Mouse (Mus musculus): ENCODE measurements around the gene D2hgdh. TPM values are rescaled to one million over a fixed set of nuclear protein-coding genes. Genes with fewer than 3 reads are reported as not detected.

The D2hgdh gene
- total RNA-seq (2021) = 10 to 100 TPM; 19.6 to 24.0 TPM
- long read RNA-seq, experiment 1, transcript D2hgdh-201 (10 exons, 3,232 nt) = major isoform, 8 of 22 reads
- long read RNA-seq, experiment 1, partial matches to known transcripts = 2 of 22 reads
- long read RNA-seq, experiment 1, other reads (novel, unspliced or antisense) = 10 of 22 reads
- long read RNA-seq, experiment 2, transcript D2hgdh-201 (10 exons, 3,232 nt) = major isoform, 7 of 31 reads
- long read RNA-seq, experiment 2, partial matches to known transcripts = 3 of 31 reads
- long read RNA-seq, experiment 2, other reads (novel, unspliced or antisense) = 20 of 31 reads

DNA sequence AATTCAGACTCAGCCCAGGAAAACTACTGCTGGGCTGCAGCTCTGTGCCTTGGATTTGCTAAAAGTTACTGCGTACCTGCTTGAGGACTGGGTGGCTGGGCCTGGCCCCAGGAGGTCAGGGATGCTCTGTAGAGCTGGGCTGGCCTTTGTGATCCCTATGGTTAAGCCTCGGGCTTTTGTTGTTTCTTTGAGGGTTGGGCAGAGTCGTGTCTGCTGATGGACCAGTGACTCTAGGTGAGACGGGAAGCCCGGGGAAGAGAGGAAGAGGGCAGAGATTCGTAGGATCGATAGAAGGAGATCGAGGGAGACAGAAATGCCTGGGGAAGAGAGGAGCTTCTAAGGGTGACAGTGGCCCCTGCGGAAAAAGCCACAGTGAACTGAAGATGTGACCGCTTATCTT is at the start of gene D2hgdh:
D2hgdh (plus strand) TSS at position 301 of the 400 bp plus-strand sequence.
- no peak for DNase-seq (ENCODE audit: low spot score in 2 of 2)

DNA sequence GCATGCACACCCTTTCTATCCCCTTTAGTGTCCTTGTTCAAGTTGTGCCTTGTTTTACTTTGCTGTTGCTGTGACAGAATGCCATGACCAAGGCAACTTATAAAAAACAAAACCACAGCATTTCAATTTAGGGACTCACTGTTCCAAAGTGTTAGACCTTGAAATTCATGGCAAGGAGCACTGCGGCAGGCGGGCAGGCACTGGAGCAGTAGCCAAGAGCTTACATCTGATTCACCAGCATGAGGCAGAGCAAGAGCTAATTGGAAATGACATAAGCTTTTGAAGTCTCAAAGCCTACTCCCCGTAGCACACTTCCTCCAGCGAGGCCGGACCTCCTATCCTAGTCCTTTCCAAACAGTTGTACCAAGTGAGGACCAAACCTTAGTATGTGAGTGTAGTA is 48.0 kb upstream of the D2hgdh start:
- no peak for DNase-seq (ENCODE audit: low spot score in 2 of 2)

DNA sequence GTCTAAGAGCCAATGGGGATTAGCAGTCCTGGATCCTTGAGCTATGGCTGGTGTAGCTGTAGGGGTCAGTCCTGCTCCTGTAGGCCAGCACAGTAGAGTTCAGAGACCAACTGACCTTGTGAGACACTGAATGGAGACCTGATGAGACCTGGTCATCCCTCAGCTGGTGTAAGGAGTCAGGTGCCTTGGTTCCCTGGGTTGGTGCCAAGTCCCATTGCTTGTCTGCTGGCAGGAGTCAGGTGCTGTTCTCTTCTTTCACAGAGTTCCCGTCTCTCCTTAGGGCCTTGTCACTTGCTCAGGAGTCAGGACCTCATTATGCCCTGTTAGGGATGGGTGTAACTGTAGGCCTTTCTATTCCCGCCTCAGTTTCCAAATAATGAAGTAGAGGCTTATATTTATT is 37.8 kb upstream of the D2hgdh start:
- no peak for DNase-seq (ENCODE audit: low spot score in 2 of 2)

DNA sequence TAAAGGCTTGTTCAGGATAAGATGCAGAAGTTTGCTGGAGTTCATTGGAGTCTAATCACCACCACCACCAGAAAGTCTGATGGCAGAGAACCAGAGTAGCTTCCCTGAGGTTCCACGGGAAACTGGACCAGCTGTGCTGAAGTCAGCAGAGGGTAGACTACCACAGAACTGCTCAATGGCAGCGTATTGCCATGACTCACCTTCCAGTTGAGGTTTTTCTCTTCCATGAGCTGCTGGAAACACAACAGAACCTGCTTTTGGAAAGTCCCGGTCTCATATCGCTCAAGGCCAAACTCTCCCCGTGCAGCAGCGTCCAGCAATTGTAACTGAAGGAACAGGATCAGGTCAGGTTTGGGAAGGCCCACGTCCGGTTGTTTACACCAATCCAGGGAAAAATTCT is 30.2 kb upstream of the D2hgdh start:
- no peak for DNase-seq (ENCODE audit: low spot score in 2 of 2)

GRCm38 (mm10) chr1:93795886-93796285 is 28.8 kb upstream of the D2hgdh start:
- no peak for DNase-seq (ENCODE audit: low spot score in 2 of 2)

DNA sequence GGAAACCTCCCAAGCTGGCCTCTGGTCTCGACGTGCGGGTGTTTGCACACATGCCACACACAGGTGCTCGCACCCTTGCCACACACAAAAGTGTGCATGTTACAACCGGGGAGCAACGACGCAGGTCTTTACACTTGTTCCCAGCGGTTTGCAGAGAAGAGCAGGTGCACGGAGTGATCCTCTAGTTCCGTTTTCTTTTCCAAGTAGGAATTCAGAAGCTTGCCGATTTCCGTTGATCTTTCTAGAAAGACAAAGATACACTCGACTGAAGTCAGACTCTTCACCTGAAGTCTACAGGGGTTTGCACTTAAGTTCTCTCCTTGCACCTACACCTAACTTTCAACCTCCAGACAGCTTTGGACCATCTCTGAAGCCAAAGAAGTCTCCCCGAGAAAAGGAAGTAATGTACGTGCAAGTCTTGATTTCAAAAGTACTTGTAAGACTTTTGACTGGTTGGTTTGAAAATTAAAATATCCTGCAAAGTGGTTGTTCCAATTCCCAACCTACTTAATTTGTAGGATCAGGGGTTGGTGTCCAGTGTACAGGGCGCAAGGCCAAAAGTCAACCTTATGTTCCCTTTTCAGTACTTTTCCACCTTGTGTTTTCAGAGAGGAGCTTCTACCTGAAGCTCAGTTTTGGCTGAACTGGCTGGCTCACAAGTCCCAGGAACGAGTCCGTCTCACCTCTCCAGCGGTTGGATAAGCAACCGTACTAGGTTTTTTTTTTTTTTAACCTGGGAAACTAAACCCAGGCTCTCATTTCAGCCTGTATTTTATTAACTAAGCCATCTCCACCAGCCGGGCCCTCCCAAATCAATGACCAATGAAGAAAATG is 23.8 kb upstream of the D2hgdh start:
- DNase-seq (ENCODE audit: low spot score in 2 of 2) = no peak

- peak; percentile 84 to 91 for DNase-seq (ENCODE audit: low spot score in 2 of 2)
Measured at GRCm38 (mm10) chr1:93801741-93802238, 22.9 kb upstream of the D2hgdh start, which contains the start of gene Dtymk. Dtymk (minus strand) TSS chr1:93801934.

DNA sequence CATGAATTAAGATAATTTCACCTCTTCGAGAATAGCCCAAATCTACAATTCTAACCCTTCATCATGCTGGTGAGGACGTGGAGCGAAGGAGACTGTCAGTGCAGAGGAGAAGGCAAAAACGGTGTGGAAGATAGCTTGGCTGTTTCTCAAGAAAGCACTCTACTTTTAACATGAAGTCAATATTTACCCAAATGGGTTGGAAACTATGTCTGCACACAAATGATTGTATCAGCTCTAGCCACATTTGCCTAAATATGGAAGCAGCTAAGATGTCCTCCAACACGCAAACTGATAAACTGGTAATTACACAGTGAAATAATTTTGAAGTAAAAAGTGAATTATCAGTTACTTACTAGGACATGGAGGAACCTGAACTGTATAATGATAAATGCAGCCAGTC is 21.9 kb upstream of the D2hgdh start:
- DNase-seq (ENCODE audit: low spot score in 2 of 2) = no peak

DNA sequence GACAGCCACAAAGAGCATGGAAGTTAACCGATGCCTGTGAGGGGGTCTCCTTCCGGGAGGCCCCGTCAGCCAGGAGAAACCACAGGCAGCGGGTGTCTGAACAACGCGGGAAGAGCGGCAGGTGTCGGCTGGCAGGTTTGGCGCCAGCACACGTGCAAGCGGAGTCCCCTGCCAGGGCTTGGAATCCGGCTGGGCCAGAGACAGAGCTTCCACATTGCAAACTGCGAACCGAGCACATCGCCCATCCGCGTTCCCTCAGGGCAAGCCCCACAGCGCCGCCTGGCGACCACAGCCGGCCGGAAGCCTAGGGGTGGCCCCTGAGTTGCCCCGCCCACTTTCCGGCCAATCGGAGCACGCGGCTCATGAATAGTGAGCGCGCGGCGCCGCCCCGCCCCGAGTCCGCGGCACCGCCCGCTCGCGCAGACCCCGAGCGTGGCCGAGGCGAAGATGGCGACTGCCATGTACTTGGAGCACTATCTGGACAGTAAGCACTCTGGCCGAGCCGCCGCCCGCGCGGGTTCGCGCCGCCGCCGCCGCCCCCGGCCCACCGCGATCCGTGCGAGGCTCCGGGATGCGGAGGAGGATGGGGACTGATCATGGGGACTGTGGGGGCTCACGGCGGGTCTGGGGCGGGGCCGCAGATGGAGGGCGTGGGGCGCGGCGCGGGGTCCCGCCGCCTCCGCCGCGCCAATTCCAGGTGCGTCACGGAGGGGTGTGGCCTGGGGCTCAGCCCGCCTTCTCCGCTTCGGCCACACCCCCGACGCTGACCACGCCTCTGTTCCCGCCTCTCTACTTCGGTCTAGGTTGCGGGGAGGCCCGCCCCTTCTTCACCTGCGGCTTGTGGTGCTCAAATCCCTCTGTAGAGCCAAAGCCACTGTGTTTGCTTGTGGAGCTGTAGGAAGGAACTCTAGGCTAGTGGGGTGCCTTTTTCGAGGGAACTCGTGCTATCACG is 20.9 kb upstream of the D2hgdh start, which contains the start of gene Ing5:
Ing5 (plus strand) TSS at position 410 of the 952 bp plus-strand sequence.
- peak; percentile 100 for DNase-seq (ENCODE audit: low spot score in 2 of 2)

DNA sequence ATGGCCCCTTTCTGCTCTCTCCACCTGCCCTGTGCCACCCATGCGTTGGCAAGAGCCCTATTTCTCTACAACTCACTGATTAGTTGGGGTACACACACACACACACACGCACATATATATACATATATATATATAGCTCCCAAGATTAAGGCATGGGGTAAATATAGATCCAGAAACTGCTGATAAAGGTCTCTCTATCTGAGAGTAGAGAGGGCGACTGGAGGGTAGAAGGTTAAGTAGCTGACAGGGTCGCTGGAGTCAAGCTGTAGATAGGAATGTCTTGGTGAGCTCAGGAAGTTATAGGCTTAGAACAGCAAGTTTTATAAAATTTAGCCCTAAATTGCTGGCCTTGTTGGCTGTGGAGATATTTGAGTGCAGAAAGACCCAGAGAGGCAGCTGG is 19.9 kb upstream of the D2hgdh start:
- no peak for DNase-seq (ENCODE audit: low spot score in 2 of 2)

GRCm38 (mm10) chr1:93805221-93805951 is 19.3 kb upstream of the D2hgdh start:
- no peak for DNase-seq (ENCODE audit: low spot score in 2 of 2)

DNA sequence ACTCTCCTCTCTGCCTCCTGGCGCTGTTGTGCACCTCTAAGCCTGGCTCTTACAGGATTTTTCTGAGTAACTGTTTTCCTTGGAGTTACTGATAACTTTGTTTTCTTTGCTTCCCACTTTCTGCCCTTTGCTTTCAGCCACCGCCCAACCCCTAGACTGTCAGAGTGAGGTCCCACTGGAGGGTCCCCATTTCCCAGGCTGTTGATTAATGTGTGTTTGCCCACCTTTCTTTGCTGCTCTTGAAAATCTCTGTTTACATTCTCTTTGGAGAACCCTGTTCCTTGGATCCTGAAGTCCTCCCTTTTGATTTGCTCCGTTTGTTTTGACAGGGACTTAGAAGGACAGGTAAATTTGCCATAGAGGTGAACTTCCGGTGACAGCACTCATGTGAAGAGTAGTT is 15.8 kb upstream of the D2hgdh start:
- DNase-seq (ENCODE audit: low spot score in 2 of 2) = no peak

DNA sequence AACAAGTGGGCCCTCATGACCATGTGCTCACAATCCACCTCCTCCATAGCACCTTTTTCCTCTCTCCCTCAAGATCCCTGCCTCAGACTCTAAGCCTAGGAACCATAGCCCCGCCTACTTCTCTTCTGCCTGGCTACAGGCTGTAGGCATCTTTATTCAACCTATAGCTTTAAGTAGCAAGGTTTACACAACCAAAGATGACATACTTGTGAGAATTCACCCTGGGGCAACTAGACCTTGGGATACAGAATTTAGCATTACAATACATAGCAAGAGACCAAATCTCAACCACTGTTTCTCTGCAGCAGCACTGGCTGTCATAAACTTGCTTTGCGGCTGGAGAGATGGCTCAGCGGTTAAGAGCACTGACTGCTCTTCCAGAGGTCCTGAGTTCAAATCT is 14.7 kb upstream of the D2hgdh start:
- DNase-seq (ENCODE audit: low spot score in 2 of 2) = no peak

DNA sequence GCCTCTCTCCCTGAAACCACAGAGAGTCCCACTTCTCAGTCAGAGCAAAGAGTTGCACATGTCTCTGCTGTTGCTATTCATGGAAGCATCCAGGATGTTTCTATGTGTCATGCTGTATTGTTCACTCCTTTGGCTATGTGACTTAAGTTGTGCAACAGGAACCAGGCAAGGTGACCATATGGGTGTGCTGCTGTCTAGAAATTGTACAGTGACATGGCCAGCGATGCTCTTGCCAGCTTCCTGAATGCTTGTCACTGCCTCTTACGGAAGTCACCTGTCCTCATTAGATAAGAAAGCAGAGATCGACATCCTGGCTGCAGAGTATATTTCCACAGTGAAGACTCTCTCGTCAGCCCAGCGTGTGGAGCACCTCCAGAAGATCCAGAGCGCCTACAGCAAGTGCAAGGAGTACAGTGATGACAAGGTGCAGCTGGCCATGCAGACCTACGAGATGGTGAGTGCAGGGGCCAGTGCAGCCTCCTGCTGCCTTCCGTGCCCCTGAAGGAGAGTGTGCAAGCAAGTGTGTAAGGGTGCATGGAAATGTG is 13.1 kb upstream of the D2hgdh start:
- DNase-seq (ENCODE audit: low spot score in 2 of 2) = no peak

DNA sequence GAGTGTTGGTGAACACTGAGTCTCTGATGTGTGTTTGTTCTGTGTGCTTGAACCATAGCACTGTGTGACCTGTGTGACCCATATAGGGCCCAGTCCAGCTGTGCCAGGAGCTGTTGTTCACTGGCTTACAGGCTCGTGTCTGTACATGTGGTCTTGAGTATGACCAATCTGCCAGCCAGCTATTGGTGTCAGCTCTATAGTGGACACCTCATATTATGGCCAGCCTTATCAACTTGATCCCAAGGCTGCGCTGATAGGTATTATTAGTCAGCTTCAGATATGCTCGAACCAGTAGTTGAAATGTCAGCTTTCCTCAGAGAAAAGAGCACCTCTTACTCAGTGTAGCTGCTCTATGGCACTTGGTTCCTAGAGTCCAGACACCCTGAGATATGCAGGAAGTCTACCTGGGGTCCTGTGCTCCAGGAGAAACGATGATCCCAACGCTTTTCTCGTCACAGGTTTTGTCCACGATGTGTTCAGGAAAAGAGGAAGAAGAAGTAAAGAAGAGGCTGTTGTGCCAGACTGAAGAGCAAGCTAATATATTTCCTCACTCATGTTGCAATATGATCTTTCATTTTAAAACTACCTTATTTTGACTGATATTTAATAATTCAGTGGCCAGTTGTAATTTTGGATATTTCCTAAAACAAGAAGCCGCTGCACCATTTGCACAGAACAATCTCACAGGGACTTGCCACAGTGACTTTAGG is 6.7 kb upstream of the D2hgdh start:
- DNase-seq (ENCODE audit: low spot score in 2 of 2) = no peak

DNA sequence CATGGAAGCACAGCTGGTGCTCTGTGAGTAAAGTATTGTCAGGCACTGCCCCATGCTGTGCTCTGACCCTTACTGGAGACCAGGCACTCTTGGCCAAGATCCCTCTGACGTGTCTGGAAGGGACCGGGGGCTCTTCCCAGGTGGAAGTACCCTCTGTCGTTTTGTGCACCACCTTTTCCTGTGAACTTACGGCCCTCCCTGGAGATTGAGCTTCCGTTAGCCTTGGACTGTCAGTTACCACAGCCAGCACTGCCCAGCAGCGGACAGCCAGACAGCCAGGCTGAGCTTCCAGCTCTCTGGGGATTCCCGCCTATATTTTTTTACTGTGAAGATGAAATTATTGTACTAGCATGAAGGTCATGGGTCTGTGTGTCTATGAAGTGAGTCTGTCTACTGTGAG is 6.0 kb upstream of the D2hgdh start:
- no peak for DNase-seq (ENCODE audit: low spot score in 2 of 2)

- DNase-seq (ENCODE audit: low spot score in 2 of 2) = no peak
Measured at GRCm38 (mm10) chr1:93823796-93824495, 763 bp upstream of the D2hgdh start.

GRCm38 (mm10) chr1:93825105-93825674 is 481 bp downstream of the D2hgdh start:
- DNase-seq (ENCODE audit: low spot score in 2 of 2) = peak; percentile 83 to 91

Data from gastrocnemius, postnatal 4 days (tissue).